Comparison of ENCODE assay signal across 19 mouse cellular contexts in genomic region chr13:95780038-95780437, GRCm38 (mm10).
DNase-seq lines count a peak whose midpoint lies in the region; ATAC-seq and TF ChIP-seq lines count a peak whose summit lies in the region.
"Had no signal": no experiment of that assay in that cellular context is flagged by ENCODE, and none has a peak within 500 bp of the region (broad histone marks: within the 10 kb centered on the region; RNA-seq: fewer than 3 reads in every experiment).

No protein-coding gene starts in this region.

- TF ChIP-seq CTCF in kidney, adult 2 months (conservative IDR thresholded peaks at IDR 0.05; ENCODE audit: insufficient read depth, insufficient read length, low read depth, low read length) = no peak
- no peak for TF ChIP-seq CTCF in layer of hippocampus, adult 2 months (conservative IDR thresholded peaks at IDR 0.05)

- TF ChIP-seq POLR2A in kidney, adult 2 months (IDR thresholded peaks at IDR 0.05; ENCODE audit: low read depth, low read length) = no peak

- no peak for ATAC-seq in kidney, embryonic 14.5 days (ENCODE audit: low FRiP score, low TSS enrichment)
- no peak for ATAC-seq in stomach, embryonic 16.5 days (ENCODE audit: insufficient read depth, low FRiP score)
- ATAC-seq: forebrain, embryonic 16.5 days had no signal

- peaks cover 22% of the 10 kb centered on the region; the same call in 1 of the 2 replicates for H3K4me1 ChIP-seq in kidney, adult 2 months (ENCODE audit: control insufficient read depth, insufficient read depth, low read length)
- peaks cover 19% of the 10 kb centered on the region for H3K4me1 ChIP-seq in kidney, embryonic 14.5 days (ENCODE audit: control insufficient read depth, insufficient read depth, low read length)
- H3K4me1 ChIP-seq in embryonic facial prominence, embryonic 10.5 days = peaks cover 74% of the 10 kb centered on the region
- peaks cover 45% of the 10 kb centered on the region for H3K4me1 ChIP-seq in stomach, embryonic 16.5 days (ENCODE audit: control insufficient read depth, insufficient read depth, low read length)

- WGBS in kidney, adult 2 months = 58% methylated on average over 7 of the region's 7 CpGs
- WGBS in kidney, embryonic 14.5 days = 70% methylated on average over 7 of the region's 7 CpGs
- WGBS in embryonic facial prominence, embryonic 10.5 days = 79% methylated on average over 7 of the region's 7 CpGs
- WGBS in stomach, embryonic 16.5 days = 76% methylated on average over 7 of the region's 7 CpGs

- peak; percentile 41 for DNase-seq in kidney, adult 2 months
- DNase-seq in layer of hippocampus, adult 2 months (ENCODE audit: low spot score in 2 of 2) = no peak
- no peak for DNase-seq in layer of hippocampus, postnatal 25 days (ENCODE audit: extremely low spot score in 1 of 2, low spot score in 1 of 2)
- DNase-seq in embryonic facial prominence, embryonic 10.5 days (ENCODE audit: low spot score) = no peak
- no peak for DNase-seq in thymus, postnatal 36 days
- DNase-seq: adrenal gland, postnatal 10 days; cerebellum, adult 11 months; cerebellum, adult 8-10 months; cerebellum, postnatal 14 days; embryo, embryonic 11 days; gastrocnemius, postnatal 14 days; heart, adult 2 months had no signal

- no peak overlapping the region for H3K4me2 ChIP-seq in kidney, embryonic 14.5 days (replicated peaks; ENCODE audit: low read depth, low read length)
- no peak overlapping the region for H3K4me2 ChIP-seq in stomach, embryonic 16.5 days (ENCODE audit: low read depth, low read length)
- H3K4me2 ChIP-seq: embryonic facial prominence, embryonic 12.5 days; forebrain, embryonic 12.5 days; heart, embryonic 12.5 days had no signal

- no peak overlapping the region; the same call in 1 of the 2 replicates for H3K27ac ChIP-seq in kidney, adult 2 months (ENCODE audit: insufficient read depth, low read depth, low read length)
- H3K27ac ChIP-seq in kidney, embryonic 14.5 days (ENCODE audit: low read depth, low read length) = no peak overlapping the region
- peak overlapping the region; percentile 92 for H3K27ac ChIP-seq in layer of hippocampus, adult 2 months
- peak overlapping the region; percentile 10; the same call in 1 of the 2 replicates for H3K27ac ChIP-seq in embryonic facial prominence, embryonic 10.5 days (replicated peaks)
- H3K27ac ChIP-seq in stomach, embryonic 16.5 days (ENCODE audit: low read length) = peak overlapping the region; percentile 29
- H3K27ac ChIP-seq: embryonic facial prominence, embryonic 12.5 days; forebrain, embryonic 12.5 days; heart, adult 2 months had no signal

- H3K4me3 ChIP-seq in kidney, adult 2 months (ENCODE audit: insufficient read depth, low read depth, low read length) = no peak overlapping the region
- H3K4me3 ChIP-seq in kidney, embryonic 14.5 days (ENCODE audit: low read length) = no peak overlapping the region
- no peak overlapping the region for H3K4me3 ChIP-seq in layer of hippocampus, adult 2 months
- H3K4me3 ChIP-seq in embryonic facial prominence, embryonic 10.5 days = no peak overlapping the region
- no peak overlapping the region for H3K4me3 ChIP-seq in stomach, embryonic 16.5 days (replicated peaks; ENCODE audit: low read length)
- H3K4me3 ChIP-seq: embryonic facial prominence, embryonic 12.5 days; forebrain, embryonic 12.5 days; heart, adult 2 months; heart, embryonic 12.5 days; hindbrain, embryonic 10.5 days had no signal

- H3K9ac ChIP-seq in kidney, embryonic 14.5 days (ENCODE audit: low read depth, low read length) = no peak overlapping the region
- no peak overlapping the region for H3K9ac ChIP-seq in stomach, embryonic 16.5 days (ENCODE audit: low read length)
- H3K9ac ChIP-seq: embryonic facial prominence, embryonic 12.5 days; forebrain, embryonic 12.5 days; heart, embryonic 12.5 days had no signal

- H3K27me3 ChIP-seq in kidney, adult 2 months (replicated peaks; ENCODE audit: control insufficient read depth, insufficient read depth, low read length) = no peaks in the 10 kb centered on the region
- no peaks in the 10 kb centered on the region for H3K27me3 ChIP-seq in kidney, embryonic 14.5 days (ENCODE audit: control insufficient read depth, insufficient read depth, low read length)
- no peaks in the 10 kb centered on the region for H3K27me3 ChIP-seq in embryonic facial prominence, embryonic 10.5 days (replicated peaks; ENCODE audit: low read depth, poor library complexity, severe bottlenecking)
- no peaks in the 10 kb centered on the region for H3K27me3 ChIP-seq in stomach, embryonic 16.5 days (ENCODE audit: control insufficient read depth, insufficient read depth, low read length)
- H3K27me3 ChIP-seq: embryonic facial prominence, embryonic 12.5 days; forebrain, embryonic 12.5 days; heart, embryonic 12.5 days had no signal

- H3K9me3 ChIP-seq in kidney, embryonic 14.5 days (ENCODE audit: control insufficient read depth, low read length) = no peaks in the 10 kb centered on the region
- H3K9me3 ChIP-seq in embryonic facial prominence, embryonic 10.5 days = no peaks in the 10 kb centered on the region
- H3K9me3 ChIP-seq in stomach, embryonic 16.5 days (replicated peaks; ENCODE audit: control insufficient read depth, low read length) = no peaks in the 10 kb centered on the region
- H3K9me3 ChIP-seq: embryonic facial prominence, embryonic 12.5 days; forebrain, embryonic 12.5 days; heart, embryonic 12.5 days; hindbrain, embryonic 10.5 days had no signal

- H3K36me3 ChIP-seq in kidney, adult 2 months (ENCODE audit: control insufficient read depth, insufficient read depth, low read length) = no peaks in the 10 kb centered on the region
- no peaks in the 10 kb centered on the region for H3K36me3 ChIP-seq in kidney, embryonic 14.5 days (ENCODE audit: control insufficient read depth, insufficient read depth, low read length)
- H3K36me3 ChIP-seq in embryonic facial prominence, embryonic 10.5 days (replicated peaks) = no peaks in the 10 kb centered on the region
- H3K36me3 ChIP-seq in stomach, embryonic 16.5 days (ENCODE audit: control insufficient read depth, insufficient read depth, low read length) = no peaks in the 10 kb centered on the region
- H3K36me3 ChIP-seq: embryonic facial prominence, embryonic 12.5 days; forebrain, embryonic 12.5 days; heart, embryonic 12.5 days; hindbrain, embryonic 10.5 days had no signal

Comparison
In these comparisons a context has a peak if more than half of its experiments do, and no peak if none do; other contexts are left out.
1. H3K27ac ChIP-seq: peak in layer of hippocampus, adult 2 months (single experiment), embryonic facial prominence, embryonic 10.5 days (single experiment) and stomach, embryonic 16.5 days (single experiment); none in kidney, adult 2 months (single experiment) and kidney, embryonic 14.5 days (single experiment).